Mouse (Mus musculus): ENCODE measurements around the gene Mbd6. TPM values are rescaled to one million over a fixed set of nuclear protein-coding genes. Genes with fewer than 3 reads are reported as not detected.
"Not testable (repeated sequence)": the region's sequence is repeated elsewhere in the genome, so short reads cannot be mapped to it uniquely, and the experiment has no call there.

Mbd6 gene
- total and polyA plus RNA-seq, 3 experiments = 19.2 to 22.3 (median 20.4) TPM

DNA sequence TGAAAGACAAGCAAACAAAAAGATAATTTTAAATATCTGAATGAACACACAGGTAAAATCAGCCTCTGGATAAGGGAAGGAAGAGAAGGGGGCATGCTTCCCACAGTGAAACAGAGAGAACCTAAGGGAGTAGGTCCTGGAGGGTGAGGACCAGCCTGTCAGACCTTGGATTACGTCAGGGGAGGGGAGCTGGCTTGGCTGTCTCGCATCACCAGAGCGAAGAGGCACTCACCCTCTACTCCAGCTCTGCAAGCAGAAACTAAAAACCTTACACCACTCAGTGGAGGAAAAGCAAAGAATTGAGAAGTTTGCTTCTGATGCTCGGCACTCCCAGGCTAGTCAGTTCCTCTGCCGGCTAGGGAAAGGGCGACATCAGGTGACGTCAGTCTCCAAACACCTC lies 31.2 kb upstream of the Mbd6 start:
- WGBS = 62% methylated on average over 7 of the region's 7 CpGs

DNA sequence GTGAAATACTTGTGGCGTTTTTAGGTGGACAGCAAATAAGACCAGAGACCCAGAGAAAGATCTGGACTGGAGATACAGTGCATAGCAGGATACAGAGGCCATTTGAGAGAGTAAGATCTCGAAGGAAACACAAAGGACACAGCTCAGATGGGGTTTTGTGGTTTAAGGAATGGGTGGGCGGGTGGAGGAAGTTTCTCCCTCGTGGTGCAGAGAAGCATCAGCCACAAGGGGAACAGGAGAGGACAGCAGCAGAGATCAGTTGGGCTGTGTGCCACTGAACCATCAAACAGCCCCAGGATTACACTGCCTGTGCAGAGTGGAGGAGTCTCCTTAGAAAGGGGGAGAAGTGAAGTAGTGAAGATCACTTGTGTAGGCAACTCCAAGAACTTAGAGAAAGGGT lies 29.2 kb upstream of the Mbd6 start:
- WGBS = 35% methylated on average over 4 of the region's 4 CpGs
- no peak overlapping the region for H3K4me3 ChIP-seq
- DNase-seq = no peak
- intact Hi-C loops (cut with DNase I) = no loop called here
- no peaks in the 10 kb centered on the region for H3K36me3 ChIP-seq (ENCODE audit: control insufficient read depth, insufficient read depth, low read length)
- H3K79me2 ChIP-seq (replicated peaks; ENCODE audit: control insufficient read depth, insufficient read depth, low read length) = no peaks in the 10 kb centered on the region
- TF ChIP-seq POLR2A (IDR thresholded peaks at IDR 0.05; ENCODE audit: insufficient read depth, low read depth, low read length) (no peak), EP300 (IDR thresholded peaks at IDR 0.05; ENCODE audit: insufficient read depth, low read depth, low read length) (no peak), CTCF (IDR thresholded peaks at IDR 0.05) (no peak)
- H3K27me3 ChIP-seq (ENCODE audit: control insufficient read depth, insufficient read depth, low read length) = no peaks in the 10 kb centered on the region
- no peak overlapping the region for H3K27ac ChIP-seq
- H3K4me1 ChIP-seq (ENCODE audit: control insufficient read depth, insufficient read depth, low read length) = peaks cover under 1% of the 10 kb centered on the region; the same call in 1 of the 2 replicates
- no peak overlapping the region for H3K9ac ChIP-seq (ENCODE audit: low read depth, low read length)

More for the DNA sequence above, 31.2 kb upstream of the Mbd6 start:
- H3K79me2 ChIP-seq (replicated peaks; ENCODE audit: control insufficient read depth, insufficient read depth, low read length) = no peaks in the 10 kb centered on the region
- no peak for DNase-seq
- H3K9ac ChIP-seq (ENCODE audit: low read depth, low read length) = no peak overlapping the region
- TF ChIP-seq CTCF (IDR thresholded peaks at IDR 0.05) (no peak), EP300 (IDR thresholded peaks at IDR 0.05; ENCODE audit: insufficient read depth, low read depth, low read length) (no peak), POLR2A (IDR thresholded peaks at IDR 0.05; ENCODE audit: insufficient read depth, low read depth, low read length) (no peak)
- intact Hi-C loops (cut with DNase I) = no loop called here
- H3K4me3 ChIP-seq = no peak overlapping the region
- no peaks in the 10 kb centered on the region for H3K4me1 ChIP-seq (ENCODE audit: control insufficient read depth, insufficient read depth, low read length)
- no peak overlapping the region for H3K27ac ChIP-seq
- H3K36me3 ChIP-seq (ENCODE audit: control insufficient read depth, insufficient read depth, low read length) = no peaks in the 10 kb centered on the region
- H3K27me3 ChIP-seq (ENCODE audit: control insufficient read depth, insufficient read depth, low read length) = no peaks in the 10 kb centered on the region

DNA sequence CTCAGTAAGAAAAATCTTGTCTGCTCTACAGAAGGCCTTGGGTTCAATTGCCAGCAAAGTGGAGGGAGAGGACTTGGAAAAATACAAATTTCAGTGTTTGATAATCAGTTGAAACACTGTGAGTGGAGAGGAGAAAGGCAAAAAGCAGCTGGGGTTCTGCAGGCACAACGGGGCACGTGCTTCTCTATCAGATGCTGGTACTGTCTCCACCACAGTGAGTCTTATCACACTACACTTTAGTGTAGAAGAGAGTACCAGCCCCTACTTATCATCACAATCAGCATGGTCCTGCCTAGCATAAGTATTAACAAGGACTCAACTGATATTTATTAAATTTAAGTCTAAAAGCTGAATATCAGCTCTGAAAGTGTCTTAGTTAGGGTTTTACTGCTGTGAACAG lies 28.5 kb upstream of the Mbd6 start:
- no peaks in the 10 kb centered on the region for H3K27me3 ChIP-seq (ENCODE audit: control insufficient read depth, insufficient read depth, low read length)
- intact Hi-C loops (cut with DNase I) = no loop called here

DNA sequence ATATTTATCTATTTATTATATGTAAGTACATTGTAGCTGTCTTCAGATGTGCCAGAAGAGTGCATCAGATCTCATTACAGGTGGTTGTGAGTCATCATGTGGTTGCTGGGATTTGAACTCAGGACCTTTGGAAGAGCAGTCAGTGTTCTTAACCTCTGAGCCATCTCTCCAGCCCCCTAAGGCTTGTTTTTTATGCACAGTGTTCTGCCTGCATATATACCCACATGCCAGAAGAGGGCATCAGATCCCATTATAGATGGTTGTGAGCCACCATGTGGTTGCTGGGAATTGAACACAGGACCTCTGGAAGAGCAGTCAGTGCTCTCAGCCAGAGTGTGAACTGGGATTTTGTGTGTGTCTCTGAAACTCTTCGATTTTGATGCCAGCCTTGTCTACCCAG lies 26.1 kb upstream of the Mbd6 start:
- H3K27me3 ChIP-seq (ENCODE audit: control insufficient read depth, insufficient read depth, low read length); H3K4me3 ChIP-seq; H3K27ac ChIP-seq; DNase-seq; H3K36me3 ChIP-seq (ENCODE audit: control insufficient read depth, insufficient read depth, low read length); H3K4me1 ChIP-seq (ENCODE audit: control insufficient read depth, insufficient read depth, low read length); H3K79me2 ChIP-seq (replicated peaks; ENCODE audit: control insufficient read depth, insufficient read depth, low read length); H3K9ac ChIP-seq (ENCODE audit: low read depth, low read length): not testable (repeated sequence)
- WGBS = 67% methylated on average over 1 of the region's 1 CpGs
- intact Hi-C loops (cut with DNase I) = loop anchor here (5.0 kb wide), 1 partner anchor 193 kb away; the partner anchor contains the start of gene Os9

More for the DNA sequence above, 28.5 kb upstream of the Mbd6 start:
- TF ChIP-seq CTCF (IDR thresholded peaks at IDR 0.05) (no peak), POLR2A (IDR thresholded peaks at IDR 0.05; ENCODE audit: insufficient read depth, low read depth, low read length) (no peak), EP300 (IDR thresholded peaks at IDR 0.05; ENCODE audit: insufficient read depth, low read depth, low read length) (no peak)
- H3K4me3 ChIP-seq = no peak overlapping the region
- no peak overlapping the region for H3K27ac ChIP-seq
- DNase-seq = no peak
- H3K79me2 ChIP-seq (replicated peaks; ENCODE audit: control insufficient read depth, insufficient read depth, low read length) = no peaks in the 10 kb centered on the region
- WGBS = 71% methylated on average over 2 of the region's 2 CpGs
- no peaks in the 10 kb centered on the region for H3K36me3 ChIP-seq (ENCODE audit: control insufficient read depth, insufficient read depth, low read length)
- peaks cover 2% of the 10 kb centered on the region; the same call in 1 of the 2 replicates for H3K4me1 ChIP-seq (ENCODE audit: control insufficient read depth, insufficient read depth, low read length)
- H3K9ac ChIP-seq (ENCODE audit: low read depth, low read length) = no peak overlapping the region

DNA sequence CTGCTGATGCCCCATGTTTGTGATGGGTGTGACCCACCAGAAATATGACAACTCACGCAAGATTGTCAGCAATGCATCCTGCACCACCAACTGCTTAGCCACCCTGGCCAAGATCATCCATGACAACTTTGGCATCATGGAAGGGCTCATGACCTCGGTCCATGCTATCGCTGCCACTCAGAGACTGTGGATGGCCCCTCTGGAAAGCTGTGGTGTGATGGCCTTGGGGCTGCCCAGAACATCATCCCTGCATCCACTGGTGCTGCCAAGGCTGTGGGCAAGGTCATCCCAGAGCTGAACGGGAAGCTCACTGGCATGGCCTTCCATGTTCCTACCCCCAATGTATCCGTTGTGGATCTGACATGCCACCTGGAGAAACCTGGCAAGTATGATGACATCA lies 24.7 kb upstream of the Mbd6 start:
- H3K36me3 ChIP-seq (ENCODE audit: control insufficient read depth, insufficient read depth, low read length); H3K79me2 ChIP-seq (replicated peaks; ENCODE audit: control insufficient read depth, insufficient read depth, low read length); H3K27me3 ChIP-seq (ENCODE audit: control insufficient read depth, insufficient read depth, low read length); DNase-seq; H3K27ac ChIP-seq; H3K9ac ChIP-seq (ENCODE audit: low read depth, low read length); H3K4me1 ChIP-seq (ENCODE audit: control insufficient read depth, insufficient read depth, low read length); H3K4me3 ChIP-seq: not testable (repeated sequence)
- WGBS = 87% methylated on average over 5 of the region's 5 CpGs
- intact Hi-C loops (cut with DNase I) = loop anchor here (5.0 kb wide), 1 partner anchor 191 kb away; the partner anchor contains the start of gene Os9

DNA sequence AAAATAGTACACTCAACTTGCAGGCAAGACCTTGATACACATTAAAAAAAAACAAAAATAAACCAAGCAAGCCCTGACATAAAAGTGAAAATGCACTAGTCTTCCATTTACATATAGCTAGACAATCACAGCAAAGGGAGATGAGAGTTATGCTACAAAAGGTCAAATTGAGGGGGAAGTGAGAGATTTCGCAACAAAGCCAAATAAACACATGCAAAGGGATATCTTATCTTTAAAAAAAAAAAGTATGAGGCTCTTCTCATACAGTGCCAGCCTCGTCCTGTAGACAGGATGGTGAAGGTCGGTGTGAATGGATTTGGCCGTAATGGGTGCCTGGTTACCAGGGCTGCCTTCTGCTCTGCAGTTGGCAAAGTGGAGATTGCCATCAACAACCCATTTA lies 24.0 kb upstream of the Mbd6 start:
- no peaks in the 10 kb centered on the region for H3K79me2 ChIP-seq (replicated peaks; ENCODE audit: control insufficient read depth, insufficient read depth, low read length)
- no peaks in the 10 kb centered on the region for H3K27me3 ChIP-seq (ENCODE audit: control insufficient read depth, insufficient read depth, low read length)
- TF ChIP-seq EP300 (IDR thresholded peaks at IDR 0.05; ENCODE audit: insufficient read depth, low read depth, low read length) = no peak
- no peak for TF ChIP-seq CTCF (IDR thresholded peaks at IDR 0.05)
- intact Hi-C loops (cut with DNase I) = loop anchor here (5.0 kb wide), 1 partner anchor 191 kb away; the partner anchor contains the start of gene Os9
- no peak for DNase-seq
- no peaks in the 10 kb centered on the region for H3K36me3 ChIP-seq (ENCODE audit: control insufficient read depth, insufficient read depth, low read length)
- peaks cover 2% of the 10 kb centered on the region for H3K4me1 ChIP-seq (ENCODE audit: control insufficient read depth, insufficient read depth, low read length)
- no peak overlapping the region for H3K9ac ChIP-seq (ENCODE audit: low read depth, low read length)
- H3K27ac ChIP-seq = peak overlapping the region; percentile 89
- no peak overlapping the region for H3K4me3 ChIP-seq
- WGBS = 34% methylated on average over 4 of the region's 4 CpGs

DNA sequence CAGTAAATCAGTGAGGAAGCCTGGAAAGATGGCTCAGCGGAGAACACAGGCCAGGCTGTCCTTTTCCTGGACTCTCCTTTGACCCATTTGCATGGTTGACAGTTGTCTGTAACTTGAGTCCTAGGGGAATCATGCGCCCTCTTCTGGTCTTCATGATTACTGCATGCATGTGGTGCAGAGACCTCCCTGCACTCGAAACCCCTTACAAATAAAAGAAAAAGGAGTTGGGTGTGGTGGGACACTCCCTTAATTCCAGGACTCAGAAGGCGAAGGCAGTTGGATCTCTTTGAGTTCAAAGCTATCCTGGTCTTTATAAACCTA lies 23.5 kb upstream of the Mbd6 start:
- Histone ChIP-seq H3K27me3 (ENCODE audit: control insufficient read depth, insufficient read depth, low read length) (no peaks in the 10 kb centered on the region), H3K4me1 (ENCODE audit: control insufficient read depth, insufficient read depth, low read length) (peaks cover 2% of the 10 kb centered on the region), H3K79me2 (replicated peaks; ENCODE audit: control insufficient read depth, insufficient read depth, low read length) (no peaks in the 10 kb centered on the region), H3K36me3 (ENCODE audit: control insufficient read depth, insufficient read depth, low read length) (no peaks in the 10 kb centered on the region), H3K9ac (ENCODE audit: low read depth, low read length) (peak overlapping the region; percentile 72), H3K27ac (peak overlapping the region; percentile 89), H3K4me3 (peak overlapping the region; percentile 92)
- DNase-seq = peak; percentile 81 to 84
- TF ChIP-seq POLR2A (IDR thresholded peaks at IDR 0.05; ENCODE audit: insufficient read depth, low read depth, low read length) (peak; percentile 39; the same call in 1 of the 2 replicates), EP300 (IDR thresholded peaks at IDR 0.05; ENCODE audit: insufficient read depth, low read depth, low read length) (peak; percentile 79), CTCF (IDR thresholded peaks at IDR 0.05) (no peak; the same call in 1 of the 2 replicates)
- intact Hi-C loops (cut with DNase I) = loop anchor here (5.0 kb wide), 1 partner anchor 190 kb away; the partner anchor contains the start of gene Os9
- WGBS = under 1% methylated on average over 4 of the region's 4 CpGs

Measured in heart, adult 2 months (tissue).